Mouse (Mus musculus) myocyte (in vitro differentiated cells): Measurements from ENCODE around the gene Gmnn. TPM values are rescaled to one million over a fixed set of nuclear protein-coding genes. Genes with fewer than 3 reads are reported as not detected.
A peak's percentile ranks its signal among the peaks of the same experiment; 100 is the strongest.

Experiments used
- H3K27me3 ChIP-seq: one replicate; pipeline ENCODE4 v1.6.1; 2011; ENCODE audit not compliant: control insufficient read depth, insufficient read depth, insufficient read length
- H3K36me3 ChIP-seq: one replicate; pipeline ENCODE4 v1.6.1; 2011; ENCODE audit not compliant: control insufficient read depth, insufficient read depth
- H3K4me2 ChIP-seq: one replicate; pipeline ENCODE4 v1.6.1; 2011; ENCODE audit warnings: low read depth, control low read depth
- H3K4me3 ChIP-seq: one replicate; pipeline ENCODE4 v1.5.1; 2011; ENCODE audit warnings: mild to moderate bottlenecking, control low read depth, moderate library complexity
- H3K79me2 ChIP-seq: one replicate; pipeline ENCODE4 v1.6.1; 2011; ENCODE audit not compliant: control insufficient read depth, insufficient read depth
- H3ac ChIP-seq: one replicate; pipeline ENCODE4 v1.6.1; 2011; ENCODE audit not compliant: control insufficient read depth, insufficient read length
- CEBPB ChIP-seq: IDR thresholded peaks from 2 replicates; pipeline ENCODE4 v1.6.1; 2011; ENCODE audit warnings: mild to moderate bottlenecking, moderate library complexity; ENCODE audit not compliant: poor library complexity, insufficient read depth, severe bottlenecking
- E2F4 ChIP-seq: IDR thresholded peaks from one replicate; pipeline ENCODE4 v1.6.1; 2011; ENCODE audit warnings: mild to moderate bottlenecking, control low read depth, moderate library complexity; ENCODE audit not compliant: insufficient read depth
- MAX ChIP-seq: IDR thresholded peaks from one replicate; pipeline ENCODE4 v1.6.1; 2011; ENCODE audit warnings: low read depth, mild to moderate bottlenecking, control low read depth
- MYOD1 ChIP-seq, 3 experiments: IDR thresholded peaks; one replicate each; pipeline ENCODE4 v1.6.1; 2011; ENCODE audit warnings: control low read depth in 2 of 3, low read depth in 2 of 3, mild to moderate bottlenecking in 2 of 3, moderate library complexity in 1 of 3; ENCODE audit not compliant: insufficient read length in 2 of 3, control insufficient read depth in 1 of 3
- MYOG ChIP-seq, 3 experiments: IDR thresholded peaks; one replicate each; pipeline ENCODE4 v1.6.1; 2011; ENCODE audit warnings: control low read depth in 2 of 3, low read depth in 2 of 3, mild to moderate bottlenecking in 2 of 3; ENCODE audit not compliant: insufficient read length in 2 of 3, control insufficient read depth in 1 of 3, insufficient read depth in 1 of 3
- POLR2A ChIP-seq: IDR thresholded peaks from one replicate; pipeline ENCODE4 v1.6.1; 2011; ENCODE audit warnings: low read depth, mild to moderate bottlenecking, control low read depth, moderate library complexity; ENCODE audit not compliant: insufficient read length
- POLR2AphosphoS2 ChIP-seq: IDR thresholded peaks from one replicate; pipeline ENCODE4 v1.6.1; 2011; ENCODE audit warnings: low read depth, control low read depth; ENCODE audit not compliant: insufficient read length
- REST ChIP-seq: IDR thresholded peaks from one replicate; pipeline ENCODE4 v1.6.1; 2011; ENCODE audit warnings: mild to moderate bottlenecking, control low read depth, moderate library complexity; ENCODE audit not compliant: insufficient read depth, insufficient read length
- SRF ChIP-seq: IDR thresholded peaks from one replicate; pipeline ENCODE4 v1.6.1; 2011; ENCODE audit warnings: low read depth; ENCODE audit not compliant: control insufficient read depth, insufficient read length
- TCF12 ChIP-seq: IDR thresholded peaks from one replicate; pipeline ENCODE4 v1.6.1; 2011; ENCODE audit warnings: mild to moderate bottlenecking, control low read depth; ENCODE audit not compliant: poor library complexity, insufficient read depth, severe bottlenecking
- TCF3 ChIP-seq: IDR thresholded peaks from one replicate; pipeline ENCODE4 v1.6.1; 2011; ENCODE audit warnings: low read depth, control low read depth; ENCODE audit not compliant: insufficient read length
- USF1 ChIP-seq: IDR thresholded peaks from one replicate; pipeline ENCODE4 v1.6.1; 2011; ENCODE audit warnings: low read depth, mild to moderate bottlenecking, control low read depth, moderate library complexity
- polyA plus RNA-seq: library from polyadenylated mRNA; unstranded; fragments of >200 nt; fragmentation: generic; extraction: Trizol; gene quantifications from one replicate; pipeline ENCODE4 v1.2.1, GENCODE M21; 2012; ENCODE audit warnings: missing spikeins

Gmnn gene
- polyA plus RNA-seq, 1 experiment, result 10.8 TPM

GRCm38 (mm10) chr13:24792411-24793045 lies 30.8 kb upstream of the Gmnn start:
- TF ChIP-seq E2F4, result no peak
- 0 out of 2 replicates have a peak, but pooled peaks have one; percentile 2 for TF ChIP-seq CEBPB
- Histone ChIP-seq H3K79me2 (no peaks in the 10 kb centered on the region), H3K36me3 (no peaks in the 10 kb centered on the region), H3ac (no peak overlapping the region), H3K27me3 (no peaks in the 10 kb centered on the region), H3K4me3 (no peak overlapping the region), H3K4me2 (peak overlapping the region; percentile 68)

GRCm38 (mm10) chr13:24791349-24791748 lies 29.6 kb upstream of the Gmnn start:
- no peaks in the 10 kb centered on the region for H3K79me2 ChIP-seq
- no peaks in the 10 kb centered on the region for H3K27me3 ChIP-seq
- H3K4me2 ChIP-seq, result no peak overlapping the region
- no peak overlapping the region for H3ac ChIP-seq
- no peaks in the 10 kb centered on the region for H3K36me3 ChIP-seq
- TF ChIP-seq SRF (no peak), CEBPB (peak; percentile 72)
- H3K4me3 ChIP-seq, result no peak overlapping the region

- Histone ChIP-seq H3K79me2 (no peaks in the 10 kb centered on the region), H3K4me3 (no peak overlapping the region), H3K27me3 (no peaks in the 10 kb centered on the region), H3K4me2 (no peak overlapping the region), H3K36me3 (no peaks in the 10 kb centered on the region), H3ac (no peak overlapping the region)
- no peak for TF ChIP-seq TCF3
- TF ChIP-seq POLR2AphosphoS2, result no peak
- TF ChIP-seq SRF, result no peak
- TF ChIP-seq TCF12, result no peak
- no peak for TF ChIP-seq USF1
- no peak for TF ChIP-seq REST
- TF ChIP-seq MYOD1 (IDR thresholded peaks at IDR 0.05; ENCODE audit: control insufficient read depth in 1 of 3, insufficient read length in 2 of 3, low read depth in 2 of 3), result no peak
- no peak for TF ChIP-seq POLR2A
- no peak for TF ChIP-seq CEBPB
- TF ChIP-seq E2F4, result no peak
- TF ChIP-seq MAX, result no peak
Observed at GRCm38 (mm10) chr13:24787477-24787876, 25.8 kb upstream of the Gmnn start.

- Histone ChIP-seq H3K4me3 (no peak overlapping the region), H3K4me2 (no peak overlapping the region), H3ac (no peak overlapping the region), H3K27me3 (no peaks in the 10 kb centered on the region), H3K79me2 (no peaks in the 10 kb centered on the region), H3K36me3 (no peaks in the 10 kb centered on the region)
- TF ChIP-seq CEBPB, result no peak
- no peak for TF ChIP-seq POLR2A
- TF ChIP-seq POLR2AphosphoS2, result no peak
- no peak for TF ChIP-seq MYOD1 (IDR thresholded peaks at IDR 0.05; ENCODE audit: control insufficient read depth in 1 of 3, insufficient read length in 2 of 3, low read depth in 2 of 3)
- no peak for TF ChIP-seq MYOG (IDR thresholded peaks at IDR 0.05; ENCODE audit: control insufficient read depth in 1 of 3, insufficient read depth in 1 of 3, insufficient read length in 2 of 3, low read depth in 2 of 3)
- no peak for TF ChIP-seq SRF
- no peak for TF ChIP-seq USF1
- TF ChIP-seq REST, result no peak
- TF ChIP-seq TCF12, result no peak
- TF ChIP-seq MAX, result no peak
- TF ChIP-seq TCF3, result no peak
- no peak for TF ChIP-seq E2F4
Observed at GRCm38 (mm10) chr13:24786014-24786490, 24.3 kb upstream of the Gmnn start.

GRCm38 (mm10) chr13:24781916-24782315 lies 20.2 kb upstream of the Gmnn start:
- H3ac ChIP-seq, result no peak overlapping the region
- no peaks in the 10 kb centered on the region for H3K27me3 ChIP-seq
- no peak overlapping the region for H3K4me3 ChIP-seq
- no peaks in the 10 kb centered on the region for H3K79me2 ChIP-seq
- no peaks in the 10 kb centered on the region for H3K36me3 ChIP-seq
- no peak overlapping the region for H3K4me2 ChIP-seq
- TF ChIP-seq REST (no peak), USF1 (no peak), TCF3 (no peak), POLR2A (no peak), MYOD1 (IDR thresholded peaks at IDR 0.05; ENCODE audit: control insufficient read depth in 1 of 3, insufficient read length in 2 of 3, low read depth in 2 of 3) (no peak), MYOG (IDR thresholded peaks at IDR 0.05; ENCODE audit: control insufficient read depth in 1 of 3, insufficient read depth in 1 of 3, insufficient read length in 2 of 3, low read depth in 2 of 3) (no peak), MAX (no peak), E2F4 (no peak), POLR2AphosphoS2 (no peak), SRF (no peak), CEBPB (no peak), TCF12 (no peak)
